Mouse (Mus musculus) adrenal gland, postnatal 25 days (tissue): Measurements from ENCODE around the gene Shisa9. TPM values are rescaled to one million over a fixed set of nuclear protein-coding genes. Genes with fewer than 3 reads are reported as not detected.

Source experiments
- DNase-seq: peaks from one replicate; pipeline ENCODE4 v3.0.0; 2021; ENCODE audit warnings: mixed read lengths
- total RNA-seq: library from RNA; stranded (reverse); gene quantifications from 2 replicates; pipeline ENCODE4 v1.2.3, GENCODE M21; 2021

Shisa9 gene
- total RNA-seq, 1 experiment from 2014 or later, result 4.0 TPM

GRCm38 (mm10) chr16:12201216-12201615 lies 217.3 kb downstream of the Shisa9 start:
- peak; percentile 3 for DNase-seq

- DNase-seq, result no peak
Observed at GRCm38 (mm10) chr16:12202151-12202550, 218.2 kb downstream of the Shisa9 start.

- no peak for DNase-seq
Observed at GRCm38 (mm10) chr16:12203055-12203454, 219.1 kb downstream of the Shisa9 start.

- DNase-seq, result no peak
Observed at GRCm38 (mm10) chr16:12204423-12204822, 220.5 kb downstream of the Shisa9 start.

GRCm38 (mm10) chr16:12206421-12206950 lies 222.6 kb downstream of the Shisa9 start:
- no peak for DNase-seq

GRCm38 (mm10) chr16:12206951-12207350 lies 223.0 kb downstream of the Shisa9 start:
- DNase-seq, result no peak

GRCm38 (mm10) chr16:12209355-12209754 lies 225.4 kb downstream of the Shisa9 start:
- DNase-seq, result no peak

GRCm38 (mm10) chr16:12209819-12210218 lies 225.9 kb downstream of the Shisa9 start:
- no peak for DNase-seq

- DNase-seq, result no peak
Observed at GRCm38 (mm10) chr16:12214018-12214417, 230.1 kb downstream of the Shisa9 start.

- DNase-seq, result no peak
Observed at GRCm38 (mm10) chr16:12217289-12218150, 233.6 kb downstream of the Shisa9 start.

- no peak for DNase-seq
Observed at GRCm38 (mm10) chr16:12218151-12218532, 234.2 kb downstream of the Shisa9 start.

- no peak for DNase-seq
Observed at GRCm38 (mm10) chr16:12219821-12220220, 235.9 kb downstream of the Shisa9 start.

GRCm38 (mm10) chr16:12223537-12223936 lies 239.6 kb downstream of the Shisa9 start:
- DNase-seq, result no peak

- DNase-seq, result no peak
Observed at GRCm38 (mm10) chr16:12226937-12227336, 243.0 kb downstream of the Shisa9 start.

GRCm38 (mm10) chr16:12233288-12233687 lies 249.4 kb downstream of the Shisa9 start:
- DNase-seq, result peak; percentile 12

GRCm38 (mm10) chr16:12234289-12234688 lies 250.4 kb downstream of the Shisa9 start:
- DNase-seq, result no peak

- DNase-seq, result no peak
Observed at GRCm38 (mm10) chr16:12238611-12239010, 254.7 kb downstream of the Shisa9 start.

GRCm38 (mm10) chr16:12259361-12259760 lies 275.4 kb downstream of the Shisa9 start:
- no peak for DNase-seq

- DNase-seq, result no peak
Observed at GRCm38 (mm10) chr16:12265828-12266227, 281.9 kb downstream of the Shisa9 start.

- DNase-seq, result no peak
Observed at GRCm38 (mm10) chr16:12300523-12300922, 316.6 kb downstream of the Shisa9 start.

- DNase-seq, result no peak
Observed at GRCm38 (mm10) chr16:12303420-12303819, 319.5 kb downstream of the Shisa9 start.

- no peak for DNase-seq
Observed at GRCm38 (mm10) chr16:12307318-12307965, 323.5 kb downstream of the Shisa9 start.

- DNase-seq, result no peak
Observed at GRCm38 (mm10) chr16:12309826-12310225, 325.9 kb downstream of the Shisa9 start.
